Mouse (Mus musculus) liver, adult (tissue): ENCODE data around the gene Gm49388.

ENCODE experiments used
- GATA4 ChIP-seq: IDR thresholded peaks from 2 replicates; pipeline ENCODE4 v1.6.1; 2014; ENCODE audit warnings: mild to moderate bottlenecking, low read length; ENCODE audit not compliant: insufficient replicate concordance

Gm49388 gene

DNA sequence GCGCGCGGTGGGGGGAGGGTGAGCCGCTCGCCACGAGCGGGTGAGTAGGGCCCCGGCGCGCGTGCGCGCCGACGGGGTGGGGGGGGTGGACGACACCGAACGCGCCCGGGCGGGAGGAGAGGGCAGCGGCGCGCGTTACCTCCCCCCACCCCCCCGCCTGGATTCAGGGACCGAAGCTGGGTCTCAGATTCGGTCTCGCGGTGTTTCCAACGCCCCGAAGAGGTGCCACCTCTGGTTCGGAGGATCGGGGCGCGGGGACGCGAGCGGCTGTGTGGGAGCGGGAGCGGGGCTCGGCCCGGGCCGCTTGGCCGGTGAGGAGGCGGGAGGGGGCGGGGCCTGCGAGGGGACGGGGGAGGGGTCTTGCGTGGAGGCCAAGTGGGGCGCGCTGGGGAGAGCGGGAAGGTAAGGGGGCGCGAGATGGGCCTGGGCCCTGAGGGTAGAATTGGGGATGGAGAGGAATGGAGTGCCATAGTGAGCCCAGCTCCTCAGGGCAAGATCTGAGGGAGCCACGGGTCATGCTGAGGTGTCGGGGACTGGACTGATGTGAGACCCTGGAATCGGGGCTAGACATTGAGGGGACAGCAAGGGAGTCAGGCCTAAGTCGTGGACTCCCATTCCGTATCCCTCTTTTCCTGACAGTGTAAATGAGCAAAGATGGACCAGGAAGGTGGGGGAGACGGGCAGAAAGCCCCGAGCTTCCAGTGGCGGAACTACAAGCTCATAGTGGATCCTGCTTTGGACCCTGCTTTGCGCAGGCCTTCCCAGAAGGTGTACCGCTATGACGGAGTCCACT lies 7.7 kb upstream of the Gm49388 start:
- no peak for TF ChIP-seq GATA4

DNA sequence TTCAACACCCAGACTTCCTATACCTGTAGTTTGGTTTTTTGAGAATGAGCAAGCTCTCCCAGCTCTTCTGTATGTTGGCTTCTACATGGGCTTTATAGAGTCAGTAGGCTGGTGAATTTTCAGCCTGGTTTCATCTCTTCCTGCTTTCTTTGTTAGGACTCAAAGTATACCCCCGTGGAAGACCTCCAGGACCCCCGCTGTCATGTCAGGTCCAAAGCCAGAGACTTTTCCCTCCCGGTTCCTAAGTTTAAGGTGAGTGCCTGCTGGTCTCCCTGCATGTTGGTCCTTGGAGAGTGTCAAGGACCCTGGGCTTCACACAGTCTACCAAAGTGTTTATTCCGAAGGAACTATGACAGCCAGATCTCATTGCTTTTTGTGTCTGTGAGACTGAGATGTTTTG lies 7.1 kb upstream of the Gm49388 start:
- no peak for TF ChIP-seq GATA4

DNA sequence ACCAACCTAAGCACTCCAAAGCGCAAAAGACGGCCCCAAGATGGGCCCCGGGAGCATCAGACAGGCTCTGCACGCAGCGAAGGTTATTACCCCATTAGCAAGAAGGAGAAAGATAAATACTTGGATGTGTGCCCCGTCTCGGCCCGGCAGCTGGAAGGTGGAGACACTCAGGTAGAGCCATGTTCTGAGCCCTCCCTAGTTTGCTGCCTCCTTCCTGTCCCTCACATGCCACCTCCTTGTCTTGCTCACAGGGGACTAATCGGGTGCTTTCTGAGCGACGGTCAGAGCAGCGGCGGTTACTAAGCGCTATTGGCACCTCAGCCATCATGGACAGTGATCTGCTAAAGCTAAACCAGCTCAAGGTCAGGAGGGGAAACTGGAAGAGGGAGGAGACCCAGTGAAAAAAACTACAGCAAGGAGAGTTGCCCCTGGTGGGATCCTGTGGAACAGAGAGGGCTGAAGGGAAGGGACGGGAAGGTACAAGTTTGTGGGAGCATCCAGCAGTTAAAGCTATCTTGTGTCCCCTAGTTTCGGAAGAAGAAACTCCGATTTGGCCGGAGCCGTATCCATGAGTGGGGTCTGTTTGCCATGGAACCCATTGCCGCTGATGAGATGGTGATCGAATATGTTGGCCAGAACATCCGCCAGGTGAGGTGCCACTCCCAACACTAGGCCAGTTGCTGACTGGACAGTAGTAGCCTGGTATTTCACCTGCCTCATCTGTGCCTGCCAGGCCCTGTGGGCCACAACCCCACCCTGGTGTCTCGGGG lies 11.9 kb downstream of the Gm49388 start:
- no peak for TF ChIP-seq GATA4

DNA sequence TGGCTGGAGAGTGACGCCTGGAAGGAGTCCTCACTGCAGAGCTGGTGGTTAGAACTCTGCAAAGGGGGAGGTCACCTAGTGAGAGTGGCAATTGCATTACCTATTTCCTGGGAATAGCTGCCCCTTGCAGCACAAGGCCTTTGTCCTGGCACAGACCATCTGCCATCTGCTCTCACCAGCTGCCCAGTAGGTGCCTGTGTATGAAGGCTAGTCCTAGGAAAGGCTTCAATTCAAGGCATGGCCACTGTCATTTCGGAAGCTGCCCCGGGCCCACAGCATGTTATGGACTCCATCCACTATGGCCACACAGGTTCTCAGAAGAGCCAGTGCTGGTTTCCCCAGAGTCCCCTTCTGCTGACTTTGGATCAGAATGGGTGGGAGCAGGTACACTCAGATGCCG lies 13.2 kb downstream of the Gm49388 start:
- no peak for TF ChIP-seq GATA4

DNA sequence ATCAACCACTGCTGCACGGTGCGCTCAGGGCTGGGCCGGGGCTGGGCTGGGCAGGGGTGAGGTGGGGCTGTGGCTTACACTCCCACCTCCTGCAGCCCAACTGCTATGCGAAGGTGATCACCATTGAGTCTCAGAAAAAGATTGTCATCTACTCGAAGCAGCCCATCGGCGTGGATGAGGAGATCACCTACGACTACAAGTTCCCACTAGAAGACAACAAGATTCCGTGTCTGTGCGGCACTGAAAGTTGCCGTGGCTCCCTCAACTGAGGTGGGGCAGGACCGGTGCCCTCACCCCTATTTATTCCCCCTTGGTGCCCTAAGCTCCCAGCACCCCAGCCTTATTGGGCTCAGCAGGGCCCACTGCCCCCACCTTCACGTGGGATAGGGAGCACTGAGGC lies 13.8 kb downstream of the Gm49388 start:
- no peak for TF ChIP-seq GATA4

DNA sequence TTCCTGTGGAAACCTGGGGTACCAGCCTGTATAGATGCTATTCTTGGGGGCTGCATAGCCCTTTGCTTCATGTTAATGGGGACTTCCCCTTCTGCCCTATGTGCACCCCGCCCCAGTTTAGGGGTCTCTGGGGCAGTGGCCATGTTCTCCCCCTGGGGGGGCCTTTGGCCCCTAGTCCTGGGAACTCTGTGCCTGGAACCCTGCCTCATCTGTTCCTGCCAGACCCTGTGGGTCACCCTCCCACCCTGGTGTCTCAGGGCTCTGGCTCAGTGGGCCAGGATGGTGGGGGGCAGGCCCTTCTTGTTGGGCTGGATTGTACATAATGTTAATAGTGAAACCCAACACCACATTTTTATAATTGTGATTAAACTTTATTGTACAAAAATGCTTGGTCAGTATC lies 14.3 kb downstream of the Gm49388 start:
- no peak for TF ChIP-seq GATA4

DNA sequence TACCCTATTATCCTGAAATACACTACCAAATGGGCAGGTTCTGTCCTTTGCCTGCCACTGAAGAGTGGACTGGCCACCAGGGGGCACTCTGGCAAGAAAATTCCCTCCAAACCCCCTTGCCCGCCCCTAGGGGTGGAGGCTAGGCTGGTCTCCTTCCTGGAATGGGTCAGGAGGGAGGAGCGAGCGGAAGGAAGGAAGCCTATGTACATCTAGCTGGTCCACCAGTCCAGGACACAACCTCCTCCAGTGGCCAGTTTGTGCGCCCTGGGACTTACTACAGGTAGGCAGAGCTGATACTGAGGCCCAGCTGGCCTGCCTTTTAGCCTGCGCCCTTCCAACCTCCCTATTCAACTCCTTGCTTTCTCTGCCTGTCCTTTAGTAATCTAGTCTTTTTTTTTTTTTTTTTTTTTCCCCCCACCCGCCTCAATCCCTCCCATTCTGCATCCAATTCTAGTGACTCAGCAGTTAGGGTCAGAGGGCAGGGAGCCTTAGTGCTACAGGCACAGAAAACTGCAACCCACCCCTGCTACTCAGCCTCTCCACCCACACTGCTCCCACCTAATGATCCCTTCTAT lies 15.1 kb downstream of the Gm49388 start, which contains the start of gene Hsd3b7:
Hsd3b7 (plus strand) TSS at position 170 of the 575 bp plus-strand sequence.
- TF ChIP-seq GATA4, result no peak; the same call in 1 of the 2 replicates

DNA sequence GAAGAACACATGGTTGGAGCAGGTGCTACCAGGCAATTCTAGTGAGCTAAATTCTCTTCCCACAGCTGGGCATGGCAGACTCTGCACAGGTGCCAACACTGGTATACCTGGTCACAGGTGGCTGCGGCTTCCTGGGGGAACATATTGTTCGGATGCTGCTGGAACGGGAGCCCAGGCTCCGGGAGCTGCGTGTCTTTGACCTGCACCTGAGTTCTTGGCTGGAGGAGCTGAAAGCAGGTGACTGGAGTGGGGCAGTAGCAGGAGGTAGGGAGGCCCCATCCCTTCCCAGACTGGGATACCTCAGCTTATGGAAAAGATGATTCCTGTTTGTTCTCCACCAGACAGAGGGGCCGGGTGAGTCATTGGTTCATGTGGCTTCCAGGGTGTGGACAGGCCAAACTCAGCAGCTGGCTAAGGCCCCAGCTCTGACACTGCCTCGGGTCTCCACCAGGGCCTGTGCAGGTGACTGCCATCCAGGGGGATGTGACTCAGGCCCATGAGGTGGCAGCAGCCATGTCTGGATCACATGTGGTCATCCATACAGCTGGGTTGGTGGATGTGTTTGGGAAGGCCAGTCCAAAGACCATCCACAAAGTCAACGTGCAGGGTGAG lies 15.7 kb downstream of the Gm49388 start:
- no peak for TF ChIP-seq GATA4

DNA sequence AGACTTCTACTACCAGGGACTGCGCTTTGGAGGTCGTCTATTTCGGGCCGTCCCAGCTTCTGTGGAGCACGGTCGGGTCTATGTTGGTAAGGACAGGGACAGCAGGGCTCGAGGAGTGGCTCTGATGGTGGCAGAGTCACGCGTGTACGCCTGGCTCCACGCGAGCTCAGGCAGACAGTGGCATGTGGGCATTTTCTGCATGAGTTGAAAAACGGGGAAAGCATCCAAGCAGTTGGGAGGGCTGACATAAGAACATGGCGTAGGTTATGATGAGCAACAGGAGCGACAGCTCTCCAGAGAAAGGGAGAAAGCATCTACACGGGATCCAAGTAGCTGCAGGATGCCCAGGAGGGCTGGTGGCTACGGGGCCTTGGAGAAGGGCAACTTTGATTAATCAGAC lies 16.9 kb downstream of the Gm49388 start:
- TF ChIP-seq GATA4, result no peak

DNA sequence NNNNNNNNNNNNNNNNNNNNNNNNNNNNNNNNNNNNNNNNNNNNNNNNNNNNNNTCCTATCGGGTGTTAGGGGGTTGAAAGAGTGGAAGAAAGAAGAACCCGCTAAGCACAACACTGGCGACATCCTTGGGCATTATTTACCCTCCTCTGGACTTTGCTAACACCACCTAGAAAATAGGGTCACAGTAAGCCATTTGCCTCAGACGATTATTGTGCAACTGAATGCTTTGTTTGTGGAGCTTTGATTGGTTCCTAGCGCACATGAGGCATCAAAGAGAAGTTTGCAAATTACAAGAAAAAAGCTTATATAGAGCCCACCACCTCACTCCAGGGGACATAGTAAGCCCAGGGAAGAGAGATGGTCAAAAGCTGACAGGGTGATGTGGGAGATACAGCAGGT lies 23.4 kb downstream of the Gm49388 start:
- no peak for TF ChIP-seq GATA4

DNA sequence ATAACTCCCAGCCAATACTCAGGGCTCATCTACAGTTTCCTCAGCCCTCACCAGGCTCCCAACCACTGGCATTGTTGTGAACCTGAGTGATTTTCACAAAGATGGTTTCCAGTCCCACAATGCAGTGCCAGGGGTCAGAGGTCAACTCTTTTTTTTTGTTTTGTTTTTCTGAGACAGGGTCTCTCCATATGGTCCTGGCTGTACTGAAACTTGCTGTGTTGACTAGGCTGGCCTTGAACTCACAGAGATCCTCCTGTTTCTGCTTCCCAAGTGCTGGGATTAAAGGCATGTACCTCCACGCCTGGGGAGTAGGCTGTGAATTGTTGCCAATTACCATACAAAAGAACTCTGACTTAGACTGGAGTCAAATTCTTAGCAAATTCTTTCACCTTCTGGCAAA lies 24.4 kb downstream of the Gm49388 start:
- no peak for TF ChIP-seq GATA4

DNA sequence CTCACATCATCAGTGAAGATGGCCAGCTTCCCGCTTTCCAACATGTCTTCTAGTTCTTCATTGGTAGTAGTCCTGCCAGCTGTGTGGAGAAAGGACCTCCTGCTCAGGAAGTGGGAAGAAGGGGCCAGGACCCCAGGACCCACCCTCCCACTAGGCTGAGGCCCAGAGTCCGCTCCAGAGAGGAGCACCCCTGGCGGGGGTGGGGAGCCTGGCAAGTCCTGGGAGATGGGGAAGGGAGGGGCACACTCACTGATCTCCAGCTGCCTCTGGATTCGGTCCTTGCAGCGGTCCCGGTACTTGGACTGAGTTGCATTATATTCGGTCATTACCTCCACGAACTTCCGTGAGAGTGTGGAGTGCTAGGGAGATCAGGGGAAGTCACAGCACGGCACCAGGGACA lies 25.2 kb downstream of the Gm49388 start:
- TF ChIP-seq GATA4, result no peak

DNA sequence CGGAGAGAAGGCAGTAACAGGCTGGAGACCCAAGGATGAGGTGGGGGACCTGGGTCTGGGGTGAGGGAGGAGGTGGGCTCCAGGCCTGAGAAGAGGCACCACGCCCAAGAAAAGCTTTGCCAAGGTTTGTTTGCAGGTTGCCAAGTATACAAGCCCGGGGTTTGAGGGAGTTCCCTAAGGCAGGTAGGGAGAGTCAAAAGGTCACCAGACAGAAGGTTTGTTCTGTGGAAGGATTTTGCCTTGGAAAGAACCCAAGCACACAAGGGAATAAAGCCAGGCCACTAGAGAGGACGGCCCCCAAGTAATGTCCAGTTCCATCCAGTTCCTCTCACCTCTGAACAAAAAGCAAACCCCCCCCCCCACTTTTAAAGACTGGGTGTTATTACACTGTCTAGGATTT lies 25.8 kb downstream of the Gm49388 start:
- TF ChIP-seq GATA4, result no peak

DNA sequence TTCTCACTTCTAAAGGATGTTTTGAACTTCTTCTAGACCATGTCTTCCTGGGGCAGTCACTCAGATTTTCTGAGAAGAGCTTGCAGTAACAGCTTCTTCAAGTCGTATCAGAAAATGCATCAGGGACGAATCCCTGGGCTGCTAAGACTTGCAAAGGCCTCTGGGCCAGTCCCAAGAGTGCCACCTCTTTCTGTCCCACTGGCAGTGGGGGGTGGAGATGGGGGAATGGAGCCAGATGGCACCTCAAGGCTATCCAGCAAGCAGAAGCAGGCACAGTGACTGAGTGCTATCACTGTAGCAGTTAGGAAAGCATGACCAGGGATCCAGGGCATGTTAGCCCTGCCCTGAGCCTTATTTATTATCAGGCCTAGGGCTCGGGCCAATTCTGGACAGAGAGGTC lies 26.9 kb downstream of the Gm49388 start:
- no peak for TF ChIP-seq GATA4

DNA sequence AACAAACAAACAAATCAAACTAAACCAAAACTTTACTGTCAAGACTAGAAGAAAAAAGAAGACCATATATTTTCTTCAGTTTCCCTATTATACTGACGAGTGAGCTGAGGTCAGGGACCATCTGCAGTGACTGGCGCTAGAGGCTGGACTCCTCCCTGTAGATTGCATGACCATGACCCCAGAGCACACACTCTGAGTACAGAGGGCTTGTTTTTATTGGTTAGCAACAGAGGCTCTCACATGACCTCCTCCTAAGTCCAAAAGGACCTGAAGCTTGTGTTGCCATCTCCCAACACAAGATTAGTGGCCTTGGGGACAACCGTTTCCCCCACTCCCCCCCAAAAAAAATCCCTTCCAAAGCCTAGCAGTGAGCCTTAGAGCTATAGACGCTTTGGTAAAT lies 28.4 kb downstream of the Gm49388 start:
- TF ChIP-seq GATA4, result no peak
